Mouse (Mus musculus) kidney, adult 2 months (tissue): Measurements from ENCODE around the gene Pidd1. TPM values are rescaled to one million over a fixed set of nuclear protein-coding genes. Genes with fewer than 3 reads are reported as not detected.

Source experiments
- DNase-seq: peaks from one replicate; pipeline ENCODE4 v3.0.0; 2021
- H3K27ac ChIP-seq: fragments of 200-500 bp; 2 replicates; pipeline ENCODE4 v1.5.1; 2012; ENCODE audit warnings: low read depth, low read length, control low read depth, inconsistent platforms; ENCODE audit not compliant: insufficient read depth
- H3K27me3 ChIP-seq: fragments of 200-500 bp; replicated peaks from 2 replicates; pipeline ENCODE4 v1.6.1; 2012; ENCODE audit warnings: mild to moderate bottlenecking, moderate library complexity, low read length, inconsistent platforms; ENCODE audit not compliant: control insufficient read depth, insufficient read depth
- H3K36me3 ChIP-seq: fragments of 200-500 bp; 2 replicates; pipeline ENCODE4 v1.6.1; 2012; ENCODE audit warnings: mild to moderate bottlenecking, moderate library complexity, low read length, inconsistent platforms; ENCODE audit not compliant: control insufficient read depth, insufficient read depth
- H3K4me1 ChIP-seq: fragments of 200-500 bp; 2 replicates; pipeline ENCODE4 v1.6.1; 2011; ENCODE audit warnings: low read length; ENCODE audit not compliant: control insufficient read depth, insufficient read depth
- H3K4me3 ChIP-seq: fragments of 200-500 bp; 2 replicates; pipeline ENCODE4 v1.5.1; 2011; ENCODE audit warnings: mild to moderate bottlenecking, low read depth, low read length, control low read depth; ENCODE audit not compliant: insufficient read depth
- CTCF ChIP-seq: fragments of 200-500 bp; conservative IDR thresholded peaks from 2 replicates; pipeline ENCODE4 v1.5.1; 2011; ENCODE audit warnings: low read depth, mild to moderate bottlenecking, control low read depth, low read length, moderate library complexity, mixed read lengths; ENCODE audit not compliant: insufficient read depth, insufficient read length
- POLR2A ChIP-seq: fragments of 200-500 bp; IDR thresholded peaks from one replicate; pipeline ENCODE4 v1.6.1; 2011; ENCODE audit warnings: low read depth, low read length, control low read depth
- WGBS: fragments of 180-500 bp; shearing (Covaris S2); methylation state at CpG from one replicate; pipeline ENCODE4 v1.1.7; 2018; 5-methylcytosine and 5-hydroxymethylcytosine counted together
- polyA plus RNA-seq: library from polyadenylated mRNA; depleted of rRNA; stranded (reverse); fragments of >200 nt; gene quantifications from 2 replicates; pipeline ENCODE4 v1.2.3, GENCODE M21; 2012; rRNA removed

Pidd1 gene
- polyA plus RNA-seq, 1 experiment = 4.5 TPM

DNA sequence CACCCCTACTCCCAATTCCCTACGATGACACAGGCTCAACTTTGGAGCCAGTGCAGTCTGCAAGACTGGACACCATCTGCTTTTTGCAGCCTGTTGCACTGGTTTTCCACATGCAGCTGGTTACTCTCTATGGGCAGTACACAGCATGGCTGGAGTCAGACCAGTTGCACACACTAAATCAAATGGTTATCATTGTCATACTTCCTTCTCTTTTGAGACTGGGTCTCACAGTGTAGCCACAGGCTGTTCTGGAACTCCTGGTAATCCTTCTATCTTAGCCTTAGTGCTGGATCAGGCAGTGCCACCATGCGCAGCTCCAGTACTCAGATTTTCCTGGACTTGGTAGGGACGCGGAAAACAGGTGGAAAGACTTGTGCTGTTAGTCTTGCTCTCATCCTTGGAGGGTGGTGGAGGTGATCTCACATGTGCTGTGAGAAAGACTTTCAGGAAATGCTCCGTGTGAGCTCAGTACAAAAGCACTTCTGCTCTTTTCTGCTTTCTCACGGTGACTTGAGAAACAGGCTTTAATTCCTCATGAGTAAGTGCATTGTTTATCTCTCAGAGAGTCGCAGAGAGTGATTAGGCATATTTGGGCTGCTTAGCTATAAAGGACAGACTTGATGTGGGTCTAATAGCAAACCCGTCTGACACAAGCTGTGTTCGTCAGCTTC, 51.1 kb downstream of the Pidd1 start:
- H3K36me3 ChIP-seq = no peaks in the 10 kb centered on the region
- H3K27ac ChIP-seq = peak overlapping the region; percentile 62
- peaks cover 10% of the 10 kb centered on the region; the same call in 1 of the 2 replicates for H3K4me1 ChIP-seq
- no peaks in the 10 kb centered on the region for H3K27me3 ChIP-seq
- TF ChIP-seq POLR2A (no peak), CTCF (no peak)
- H3K4me3 ChIP-seq = peak overlapping the region; percentile 87
- WGBS = 16% methylated on average over 9 of the region's 9 CpGs
- no peak for DNase-seq

GRCm38 (mm10) chr7:141391625-141392551, 51.9 kb downstream of the Pidd1 start, which contains the start of gene Taldo1:
Gene Taldo1, plus strand, starts transcription at chr7:141392199.
- WGBS = under 1% methylated on average over 57 of the region's 57 CpGs
- H3K4me1 ChIP-seq = peaks cover 10% of the 10 kb centered on the region; the same call in 1 of the 2 replicates
- H3K27me3 ChIP-seq = no peaks in the 10 kb centered on the region
- DNase-seq = peak; percentile 99
- H3K27ac ChIP-seq = peak within 1 kb of the TSS; percentile 72
- TF ChIP-seq POLR2A = peak; percentile 29
- TF ChIP-seq CTCF = no peak
- H3K4me3 ChIP-seq = peak within 1 kb of the TSS; percentile 87
- H3K36me3 ChIP-seq = no peaks in the 10 kb centered on the region

DNA sequence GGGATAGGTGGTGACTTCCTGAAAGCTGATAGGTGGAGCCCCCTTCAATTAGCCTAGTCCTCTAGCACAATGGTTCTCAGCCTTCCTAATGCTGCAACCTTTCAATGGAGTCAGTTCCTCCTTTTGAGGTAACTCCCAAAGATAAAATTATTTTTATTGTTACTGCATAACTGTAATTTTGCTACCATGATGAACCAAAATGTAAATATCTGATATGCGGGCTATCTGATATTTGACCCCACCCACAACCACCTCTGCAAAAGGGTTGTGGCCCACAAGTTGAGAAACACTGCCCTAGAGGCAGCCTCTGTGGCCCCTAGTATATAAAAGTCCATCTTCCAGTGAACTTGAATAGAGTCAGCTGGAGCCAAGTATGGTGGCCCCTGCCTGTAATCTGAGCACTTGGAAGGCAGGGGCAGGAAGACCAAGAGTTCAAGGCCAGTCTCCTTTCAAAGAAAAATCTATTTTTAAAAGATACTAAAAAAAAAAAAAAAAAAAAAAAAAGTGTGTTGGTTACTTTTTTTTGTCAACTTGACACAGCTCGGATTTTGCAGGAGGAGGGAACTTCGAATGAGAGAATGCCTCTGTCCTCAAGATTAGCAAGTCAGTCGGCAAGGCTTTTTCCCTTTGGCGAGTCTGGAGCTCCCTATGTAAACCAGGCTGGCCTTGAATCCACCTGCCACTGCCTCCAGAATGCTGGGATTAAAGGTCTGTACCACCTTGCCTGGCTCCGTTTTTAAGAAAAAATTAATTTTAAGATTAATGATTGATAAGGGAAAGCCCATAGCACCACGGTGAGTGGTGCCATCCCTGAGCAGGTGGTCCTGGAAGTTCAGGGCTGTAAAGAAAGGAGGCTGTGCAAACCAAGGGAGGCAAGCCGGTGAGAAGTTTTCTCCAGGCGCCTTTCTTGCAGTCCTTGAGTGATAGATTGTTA, 53.2 kb downstream of the Pidd1 start:
- H3K36me3 ChIP-seq = no peaks in the 10 kb centered on the region
- peak overlapping the region; percentile 35; the same call in 1 of the 2 replicates for H3K27ac ChIP-seq
- WGBS = 46% methylated on average over 9 of the region's 9 CpGs
- no peak for TF ChIP-seq POLR2A
- no peak overlapping the region for H3K4me3 ChIP-seq
- no peaks in the 10 kb centered on the region for H3K27me3 ChIP-seq
- H3K4me1 ChIP-seq = peaks cover 10% of the 10 kb centered on the region; the same call in 1 of the 2 replicates
- peak; percentile 67 for DNase-seq

GRCm38 (mm10) chr7:141388487-141389109, 55.2 kb downstream of the Pidd1 start:
- H3K27ac ChIP-seq = no peak overlapping the region
- H3K36me3 ChIP-seq = no peaks in the 10 kb centered on the region
- peaks cover 10% of the 10 kb centered on the region; the same call in 1 of the 2 replicates for H3K4me1 ChIP-seq
- DNase-seq = no peak
- H3K27me3 ChIP-seq = no peaks in the 10 kb centered on the region
- H3K4me3 ChIP-seq = no peak overlapping the region
- WGBS = 44% methylated on average over 3 of the region's 3 CpGs
- TF ChIP-seq POLR2A (no peak), CTCF (no peak)

Other genes starting within 250 kb of the Pidd1 start
- gene Lrrc56, start 249.9 kb downstream of the Pidd1 start, polyA plus RNA-seq = 9.6 and 13.5 TPM in 2 replicates
- gene Lmntd2, start 229.9 kb downstream of the Pidd1 start, polyA plus RNA-seq = 5.7 and 6.0 TPM in 2 replicates
- gene Rassf7, start 228.2 kb downstream of the Pidd1 start, polyA plus RNA-seq = 59.1 and 72.2 TPM in 2 replicates
- 15.8 and 19.1 TPM in 2 replicates for gene Phrf1, start 215.2 kb downstream of the Pidd1 start, polyA plus RNA-seq
- gene Irf7, start 177.5 kb downstream of the Pidd1 start, polyA plus RNA-seq = 51.6 and 57.5 TPM in 2 replicates
- gene Cdhr5, start 167.2 kb downstream of the Pidd1 start, polyA plus RNA-seq = 129 and 145 TPM in 2 replicates
- gene Sct, start 164.9 kb downstream of the Pidd1 start, polyA plus RNA-seq = 2.0 and 2.7 TPM in 2 replicates
- gene Drd4, start 152.0 kb downstream of the Pidd1 start, polyA plus RNA-seq = 0.03 TPM in 1 of 2 replicates, not detected in the other
- gene Deaf1, start 116.3 kb downstream of the Pidd1 start, polyA plus RNA-seq = 25.4 and 26.8 TPM in 2 replicates
- gene Tmem80, start 116.3 kb downstream of the Pidd1 start, polyA plus RNA-seq = 53.7 and 61.4 TPM in 2 replicates
- 245 and 297 TPM in 2 replicates for gene Eps8l2, start 105.1 kb downstream of the Pidd1 start, polyA plus RNA-seq
- 321 and 366 TPM in 2 replicates for gene Taldo1, start 51.8 kb downstream of the Pidd1 start, polyA plus RNA-seq
- 51.7 and 58.4 TPM in 2 replicates for gene Gatd1, start 29.9 kb downstream of the Pidd1 start, polyA plus RNA-seq
- gene Cend1, start 14.5 kb downstream of the Pidd1 start, polyA plus RNA-seq = 0.98 and 1.3 TPM in 2 replicates
- gene Slc25a22, start 6.1 kb downstream of the Pidd1 start, polyA plus RNA-seq = 45.5 and 51.0 TPM in 2 replicates
- 423 and 734 TPM in 2 replicates for gene Rplp2, start 3.3 kb upstream of the Pidd1 start, polyA plus RNA-seq
- gene Pnpla2, start 11.2 kb upstream of the Pidd1 start, polyA plus RNA-seq = 350 and 353 TPM in 2 replicates
- 15.3 and 22.2 TPM in 2 replicates for gene Cracr2b, start 17.1 kb upstream of the Pidd1 start, polyA plus RNA-seq
- gene Cd151, start 23.4 kb upstream of the Pidd1 start, polyA plus RNA-seq = 274 and 343 TPM in 2 replicates
- 67.3 and 70.9 TPM in 2 replicates for gene Polr2l, start 31.1 kb upstream of the Pidd1 start, polyA plus RNA-seq
- 143 and 162 TPM in 2 replicates for gene Tspan4, start 31.2 kb upstream of the Pidd1 start, polyA plus RNA-seq
- gene Chid1, start 95.8 kb upstream of the Pidd1 start, polyA plus RNA-seq = 34.4 and 35.6 TPM in 2 replicates
- 94.8 and 95.4 TPM in 2 replicates for gene Ap2a2, start 118.1 kb upstream of the Pidd1 start, polyA plus RNA-seq
- gene Muc6, start 211.3 kb upstream of the Pidd1 start, polyA plus RNA-seq = 0.01 and 0.02 TPM in 2 replicates
- gene Muc2, start 246.3 kb upstream of the Pidd1 start, polyA plus RNA-seq = 0.24 and 0.39 TPM in 2 replicates